Mouse (Mus musculus): Measurements from ENCODE around the gene Inka1. TPM values are rescaled to one million over a fixed set of nuclear protein-coding genes. Genes with fewer than 3 reads are reported as not detected.

Gene Inka1
- polyA plus RNA-seq, 1 experiment from 2014 or later, result 79.2 TPM

DNA sequence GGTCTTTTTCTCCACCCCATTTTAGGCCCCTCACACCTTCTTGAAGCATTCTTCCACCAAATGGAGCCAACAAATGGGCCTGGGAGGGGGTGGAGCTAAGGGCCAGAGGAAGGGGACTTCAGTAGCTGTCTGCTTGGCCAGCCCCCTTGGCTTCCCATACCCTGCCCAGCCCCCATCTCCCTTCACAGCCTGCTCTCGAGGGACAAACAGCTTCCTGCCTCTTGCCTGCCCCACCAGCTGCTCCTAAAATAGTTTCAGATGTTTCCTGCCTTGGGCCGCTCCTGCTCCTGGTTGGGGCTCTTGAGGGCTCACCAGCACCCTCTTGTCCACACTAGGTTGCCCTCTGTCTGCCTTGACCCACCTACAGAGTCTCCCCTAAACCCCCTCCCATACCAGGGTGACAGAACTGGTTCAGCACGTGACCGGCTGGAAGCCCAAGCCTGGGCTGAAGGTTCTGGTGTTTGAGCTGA, 2.2 kb downstream of the Inka1 start:
- peak; percentile 43; the same call in 1 of the 2 replicates for ATAC-seq (ENCODE audit: insufficient number of reproducible peaks, insufficient read depth, low FRiP score, low TSS enrichment, low read depth)
- Histone ChIP-seq H3K4me3 (peak overlapping the region; percentile 80), H3K27ac (peak overlapping the region; percentile 100), H3K27me3 (no peaks in the 10 kb centered on the region), H3K4me1 (peaks cover 64% of the 10 kb centered on the region), H3K4me2 (peak overlapping the region; percentile 89), H3K9me3 (no peaks in the 10 kb centered on the region), H3K9ac (peak overlapping the region; percentile 90), H3K36me3 (no peaks in the 10 kb centered on the region)
- WGBS, result 10% methylated on average over 4 of the region's 4 CpGs

GRCm38 (mm10) chr9:107982681-107983346, 2.9 kb downstream of the Inka1 start, which contains the start of gene Gm20661:
TSS of gene Gm20661 (plus strand) at chr9:107983058.
- peak within 1 kb of the TSS; percentile 89 for H3K4me2 ChIP-seq
- H3K27me3 ChIP-seq, result no peaks in the 10 kb centered on the region
- H3K27ac ChIP-seq, result peak within 1 kb of the TSS; percentile 100
- ATAC-seq (ENCODE audit: insufficient number of reproducible peaks, insufficient read depth, low FRiP score, low TSS enrichment, low read depth), result peak; percentile 66
- H3K9ac ChIP-seq, result peak within 1 kb of the TSS; percentile 90
- 13% methylated on average over 14 of the region's 14 CpGs for WGBS
- no peaks in the 10 kb centered on the region for H3K9me3 ChIP-seq
- no peaks in the 10 kb centered on the region for H3K36me3 ChIP-seq
- H3K4me3 ChIP-seq, result peak within 1 kb of the TSS; percentile 80
- peaks cover 62% of the 10 kb centered on the region for H3K4me1 ChIP-seq

GRCm38 (mm10) chr9:107981684-107982605, 3.7 kb downstream of the Inka1 start:
- Histone ChIP-seq H3K4me2 (peak overlapping the region; percentile 89), H3K9ac (peak overlapping the region; percentile 90), H3K9me3 (no peaks in the 10 kb centered on the region), H3K27me3 (no peaks in the 10 kb centered on the region), H3K36me3 (no peaks in the 10 kb centered on the region), H3K27ac (peak overlapping the region; percentile 100), H3K4me1 (peaks cover 61% of the 10 kb centered on the region), H3K4me3 (peak overlapping the region; percentile 80)
- peak; percentile 46 for ATAC-seq (ENCODE audit: insufficient number of reproducible peaks, insufficient read depth, low FRiP score, low TSS enrichment, low read depth)
- 18% methylated on average over 7 of the region's 7 CpGs for WGBS

DNA sequence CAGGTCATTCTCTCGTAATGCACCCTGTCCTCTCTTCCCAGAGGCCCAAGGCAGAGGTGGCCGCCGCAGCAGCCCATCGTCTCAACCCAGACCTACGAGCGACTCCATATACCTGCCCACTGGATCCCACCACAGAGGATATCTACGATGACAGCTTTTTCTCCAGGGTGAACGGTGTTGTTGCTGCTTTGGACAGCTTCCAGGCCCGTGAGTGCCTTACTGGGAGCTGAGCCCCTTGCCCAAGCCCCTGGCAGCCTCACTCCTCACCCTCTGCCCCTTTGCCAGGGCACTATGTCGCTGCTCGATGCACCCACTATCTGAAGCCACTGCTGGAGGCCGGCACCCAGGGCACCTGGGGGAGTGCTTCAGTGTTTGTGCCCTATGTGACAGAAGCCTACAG, 6.9 kb downstream of the Inka1 start:
- H3K9me3 ChIP-seq, result no peaks in the 10 kb centered on the region
- no peak overlapping the region for H3K4me3 ChIP-seq
- peaks cover 48% of the 10 kb centered on the region for H3K4me1 ChIP-seq
- H3K27ac ChIP-seq, result no peak overlapping the region
- ATAC-seq (ENCODE audit: insufficient number of reproducible peaks, insufficient read depth, low FRiP score, low TSS enrichment, low read depth), result no peak
- H3K27me3 ChIP-seq, result no peaks in the 10 kb centered on the region
- 90% methylated on average over 12 of the region's 12 CpGs for WGBS
- H3K36me3 ChIP-seq, result no peaks in the 10 kb centered on the region
- no peak overlapping the region for H3K4me2 ChIP-seq
- H3K9ac ChIP-seq, result no peak overlapping the region

DNA sequence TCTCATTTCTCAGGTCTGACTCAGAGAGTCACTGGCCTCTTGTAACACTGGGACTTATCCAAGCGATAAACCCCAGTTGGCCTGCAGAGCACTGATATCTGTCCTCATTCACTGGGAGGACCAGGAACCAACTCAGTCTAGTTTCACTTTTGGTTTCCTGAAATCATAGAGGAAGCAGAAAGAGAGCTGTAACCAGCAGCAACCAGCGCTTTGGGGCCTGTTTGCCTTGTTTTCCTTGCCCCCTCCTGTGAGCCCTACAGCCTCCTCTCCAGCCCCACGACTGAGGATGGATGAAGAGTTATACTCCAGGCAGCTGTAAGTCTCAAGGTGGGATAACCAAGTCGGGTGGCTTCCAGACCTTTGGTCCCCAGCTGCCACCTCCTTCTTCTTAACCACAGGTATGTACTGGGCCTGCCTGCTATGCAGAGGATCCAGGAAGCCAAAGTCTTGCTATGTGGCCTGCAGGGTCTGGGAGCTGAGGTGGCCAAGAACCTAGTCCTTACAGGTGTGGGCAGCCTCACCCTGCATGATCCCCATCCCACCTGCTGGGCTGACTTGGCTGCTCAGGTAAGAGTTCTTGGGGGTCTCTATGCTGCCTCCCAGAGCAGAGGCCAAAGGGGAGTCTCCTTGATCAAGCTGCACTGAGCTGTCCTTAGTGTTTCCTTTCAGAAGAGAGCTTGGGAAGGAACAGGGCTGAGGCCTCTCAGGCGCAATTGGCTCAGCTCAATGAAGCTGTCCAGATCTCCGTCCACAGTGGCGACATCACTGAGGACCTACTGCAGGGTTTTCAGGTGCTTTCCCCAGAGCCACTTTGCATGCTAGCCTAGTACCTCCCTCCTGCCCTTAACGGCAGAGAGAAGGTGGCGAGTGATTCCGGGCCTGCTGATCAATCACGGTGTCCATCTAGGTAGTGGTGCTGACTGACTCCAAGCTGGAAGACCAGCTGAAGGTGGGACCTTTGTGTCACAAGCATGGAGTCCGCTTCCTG, 10.0 kb downstream of the Inka1 start, which contains the start of gene Uba7:
Gene Uba7, plus strand, starts transcription at position 107 of the 988 bp plus-strand sequence.
- no peak for ATAC-seq (ENCODE audit: insufficient number of reproducible peaks, insufficient read depth, low FRiP score, low TSS enrichment, low read depth)
- H3K4me2 ChIP-seq, result no peak within 1 kb of the TSS

DNA sequence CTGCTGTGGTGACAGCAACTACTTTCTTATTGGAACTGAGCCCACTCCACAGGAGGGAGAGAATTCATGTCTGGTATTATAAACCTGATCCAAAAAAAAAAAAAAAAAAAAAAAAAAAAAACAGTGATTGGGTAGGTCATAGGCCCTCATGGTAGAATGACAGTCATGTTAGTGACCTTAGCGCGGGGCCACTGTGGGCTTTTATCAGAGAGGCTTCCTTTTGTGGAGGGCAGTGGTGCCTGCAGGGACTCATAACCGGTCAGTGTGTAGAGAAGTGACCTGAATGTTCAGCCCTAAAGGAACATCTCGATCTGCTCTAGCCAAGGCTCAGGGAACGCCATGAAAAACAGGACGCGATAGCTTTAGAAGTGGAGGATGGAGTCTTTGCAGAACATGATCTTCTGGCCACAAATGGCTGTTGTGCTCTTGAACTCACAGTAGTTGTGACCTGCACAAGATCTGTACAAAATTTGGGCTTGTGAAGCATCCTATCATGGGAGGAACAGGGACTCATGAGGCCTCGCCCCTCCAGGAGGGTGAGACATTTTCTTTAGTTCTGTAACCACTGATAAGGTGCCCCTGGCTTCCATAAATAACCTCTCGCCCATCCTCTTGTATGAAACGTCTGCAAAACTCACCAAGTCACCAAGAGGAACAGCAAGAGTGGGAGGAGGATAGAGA, 11.0 kb downstream of the Inka1 start:
- ATAC-seq (ENCODE audit: insufficient number of reproducible peaks, insufficient read depth, low FRiP score, low TSS enrichment, low read depth), result no peak
- Histone ChIP-seq H3K9me3 (no peaks in the 10 kb centered on the region), H3K27ac (no peak overlapping the region), H3K36me3 (peaks cover 33% of the 10 kb centered on the region), H3K9ac (no peak overlapping the region), H3K27me3 (no peaks in the 10 kb centered on the region), H3K4me3 (no peak overlapping the region), H3K4me2 (no peak overlapping the region), H3K4me1 (peaks cover 9% of the 10 kb centered on the region; the same call in 1 of the 2 replicates)
- WGBS, result 79% methylated on average over 10 of the region's 10 CpGs

More for the DNA sequence above, 10.0 kb downstream of the Inka1 start, which contains the start of gene Uba7:
- Histone ChIP-seq H3K27ac (0 out of 2 replicates have a peak within 1 kb of the TSS, but pooled peaks have one; percentile 39), H3K9me3 (no peaks in the 10 kb centered on the region), H3K9ac (peak within 1 kb of the TSS; percentile 40; the same call in 1 of the 2 replicates), H3K4me3 (no peak within 1 kb of the TSS; the same call in 1 of the 2 replicates), H3K36me3 (peaks cover 24% of the 10 kb centered on the region), H3K4me1 (peaks cover 17% of the 10 kb centered on the region), H3K27me3 (no peaks in the 10 kb centered on the region)
- WGBS, result 73% methylated on average over 12 of the region's 12 CpGs

- no peaks in the 10 kb centered on the region for H3K9me3 ChIP-seq
- H3K4me3 ChIP-seq, result no peak overlapping the region
- ATAC-seq (ENCODE audit: insufficient number of reproducible peaks, insufficient read depth, low FRiP score, low TSS enrichment, low read depth), result no peak; the same call in 1 of the 2 replicates
- H3K27me3 ChIP-seq, result no peaks in the 10 kb centered on the region
- H3K4me1 ChIP-seq, result peaks cover 9% of the 10 kb centered on the region; the same call in 1 of the 2 replicates
- H3K4me2 ChIP-seq, result no peak overlapping the region
- H3K36me3 ChIP-seq, result peaks cover 50% of the 10 kb centered on the region
- no peak overlapping the region for H3K9ac ChIP-seq
- 74% methylated on average over 8 of the region's 8 CpGs for WGBS
- H3K27ac ChIP-seq, result 0 out of 2 replicates have a peak overlapping the region, but pooled peaks have one; percentile 16
These were observed 13.8 kb downstream of the Inka1 start for GRCm38 (mm10) chr9:107971690-107972541.

GRCm38 (mm10) chr9:107970311-107970710, 15.4 kb downstream of the Inka1 start:
- no peaks in the 10 kb centered on the region for H3K9me3 ChIP-seq
- WGBS, result 91% methylated on average over 5 of the region's 5 CpGs
- peaks cover 50% of the 10 kb centered on the region for H3K36me3 ChIP-seq
- peaks cover 3% of the 10 kb centered on the region; the same call in 1 of the 2 replicates for H3K4me1 ChIP-seq
- no peak for ATAC-seq (ENCODE audit: insufficient number of reproducible peaks, insufficient read depth, low FRiP score, low TSS enrichment, low read depth)
- no peaks in the 10 kb centered on the region for H3K27me3 ChIP-seq
- H3K9ac ChIP-seq, result no peak overlapping the region
- H3K27ac ChIP-seq, result no peak overlapping the region
- H3K4me3 ChIP-seq, result no peak overlapping the region
- H3K4me2 ChIP-seq, result no peak overlapping the region

GRCm38 (mm10) chr9:107968531-107968930, 17.1 kb downstream of the Inka1 start:
- H3K4me3 ChIP-seq, result no peak overlapping the region
- H3K4me2 ChIP-seq, result no peak overlapping the region
- H3K9me3 ChIP-seq, result no peaks in the 10 kb centered on the region
- peaks cover 56% of the 10 kb centered on the region for H3K36me3 ChIP-seq
- no peak overlapping the region for H3K9ac ChIP-seq
- H3K27me3 ChIP-seq, result no peaks in the 10 kb centered on the region
- 89% methylated on average over 7 of the region's 7 CpGs for WGBS
- ATAC-seq (ENCODE audit: insufficient number of reproducible peaks, insufficient read depth, low FRiP score, low TSS enrichment, low read depth), result no peak
- H3K4me1 ChIP-seq, result no peaks in the 10 kb centered on the region
- H3K27ac ChIP-seq, result no peak overlapping the region

Data from embryonic facial prominence, embryonic 13.5 days (tissue).